Mouse (Mus musculus) 3T3-L1 (cell line): ENCODE measurements around the gene Cyb5b.
"Not testable (repeated sequence)": the region's sequence is repeated elsewhere in the genome, so short reads cannot be mapped to it uniquely, and the experiment has no call there.

ENCODE experiments used
- DNase-seq: peaks from one replicate; pipeline ENCODE4 v3.0.0-alpha.2; 2015; ENCODE audit warnings: low read depth, low spot score

The Cyb5b gene

DNA sequence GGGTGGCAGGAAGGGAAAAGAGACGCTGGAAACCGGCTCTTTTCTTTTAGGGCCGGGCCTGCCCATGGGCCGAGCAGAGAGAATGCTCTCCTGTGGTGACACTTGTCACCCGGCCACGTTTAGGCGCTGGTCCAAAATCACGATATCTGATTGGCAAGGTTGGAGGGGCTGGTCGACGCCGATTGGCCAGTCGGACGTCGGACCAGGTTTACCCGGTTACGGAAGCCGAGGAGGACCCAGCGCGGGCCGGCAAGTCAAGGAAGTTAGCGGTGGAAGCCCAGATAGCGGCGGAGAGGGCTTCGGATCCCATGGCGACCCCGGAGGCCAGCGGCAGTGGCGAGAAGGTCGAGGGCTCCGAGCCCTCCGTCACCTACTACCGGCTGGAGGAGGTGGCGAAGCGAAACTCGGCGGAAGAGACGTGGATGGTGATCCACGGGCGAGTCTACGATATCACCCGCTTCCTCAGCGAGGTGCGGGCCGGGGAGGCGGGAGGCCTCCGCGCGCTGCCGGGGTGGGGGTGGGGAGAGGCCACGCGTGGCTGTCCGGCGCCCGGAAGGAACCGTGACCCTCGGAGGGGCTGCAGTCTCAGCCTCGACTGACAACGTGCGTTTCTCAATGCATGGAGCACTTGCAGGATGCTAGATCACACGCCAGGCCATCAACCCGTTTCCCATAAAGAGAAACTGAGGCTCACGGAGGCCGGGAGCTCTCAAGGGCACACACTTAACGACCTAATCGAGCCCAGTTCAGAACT is at the start of gene Cyb5b:
Cyb5b (plus strand) TSS at position 237 of the 754 bp plus-strand sequence.
- DNase-seq = peak; percentile 86

GRCm38 (mm10) chr8:107104547-107104946 is 45.9 kb upstream of the Cyb5b start:
- DNase-seq = peak; percentile 91

DNA sequence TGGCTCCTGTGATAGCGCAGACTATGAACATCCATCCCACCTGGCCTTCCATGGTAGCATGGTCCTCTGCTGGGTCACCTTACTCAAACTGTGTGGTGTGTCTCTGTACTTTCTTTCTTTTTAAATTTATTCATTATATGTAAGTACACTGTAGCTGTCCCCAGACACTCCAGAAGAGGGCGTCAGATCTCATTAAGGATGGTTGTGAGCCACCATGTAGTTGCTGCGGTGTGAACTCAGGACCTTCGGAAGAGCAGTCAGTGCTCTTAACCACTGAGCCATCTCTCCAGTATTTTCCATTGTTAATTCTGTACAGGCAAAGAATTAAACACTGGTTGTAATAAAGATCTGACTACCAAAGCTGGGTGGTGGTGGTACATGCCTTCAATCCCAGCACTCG is 42.4 kb upstream of the Cyb5b start:
- DNase-seq = not testable (repeated sequence)

DNA sequence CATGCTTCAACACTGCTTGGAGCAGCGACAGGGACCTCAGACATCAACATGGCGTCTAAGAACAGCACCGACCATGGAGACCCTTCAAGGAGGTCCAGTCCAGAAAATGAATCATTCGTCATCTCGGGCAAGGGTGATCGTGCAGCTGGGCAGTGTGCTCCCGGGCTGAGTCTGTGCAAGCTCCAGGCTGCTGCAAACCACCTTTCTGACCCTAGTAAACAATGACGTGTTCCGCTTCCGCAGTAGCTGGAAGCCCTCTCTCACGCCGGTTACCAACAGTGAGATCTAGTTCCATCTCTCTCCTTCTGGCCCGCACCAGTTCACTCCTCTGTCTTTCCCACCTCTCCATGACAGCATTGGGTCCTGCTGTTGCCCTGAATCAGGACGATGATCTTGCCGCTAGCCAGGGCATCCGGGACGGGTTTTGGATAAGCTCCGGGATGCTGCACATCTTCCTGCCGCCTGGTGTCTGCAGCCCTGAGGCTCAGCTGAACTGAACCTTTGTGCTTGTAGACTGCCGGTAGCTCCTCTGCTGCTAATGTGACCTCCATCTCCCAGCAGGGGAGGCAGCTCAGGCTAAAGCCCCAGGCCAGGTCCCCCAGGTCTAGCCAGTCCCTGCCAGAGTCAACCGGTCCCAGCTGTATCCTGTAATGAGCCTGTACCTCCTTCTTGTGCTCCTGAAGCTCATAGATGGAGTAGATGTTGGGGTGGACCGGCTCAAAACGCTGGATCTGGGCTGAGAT is 41.3 kb upstream of the Cyb5b start:
- no peak for DNase-seq

DNA sequence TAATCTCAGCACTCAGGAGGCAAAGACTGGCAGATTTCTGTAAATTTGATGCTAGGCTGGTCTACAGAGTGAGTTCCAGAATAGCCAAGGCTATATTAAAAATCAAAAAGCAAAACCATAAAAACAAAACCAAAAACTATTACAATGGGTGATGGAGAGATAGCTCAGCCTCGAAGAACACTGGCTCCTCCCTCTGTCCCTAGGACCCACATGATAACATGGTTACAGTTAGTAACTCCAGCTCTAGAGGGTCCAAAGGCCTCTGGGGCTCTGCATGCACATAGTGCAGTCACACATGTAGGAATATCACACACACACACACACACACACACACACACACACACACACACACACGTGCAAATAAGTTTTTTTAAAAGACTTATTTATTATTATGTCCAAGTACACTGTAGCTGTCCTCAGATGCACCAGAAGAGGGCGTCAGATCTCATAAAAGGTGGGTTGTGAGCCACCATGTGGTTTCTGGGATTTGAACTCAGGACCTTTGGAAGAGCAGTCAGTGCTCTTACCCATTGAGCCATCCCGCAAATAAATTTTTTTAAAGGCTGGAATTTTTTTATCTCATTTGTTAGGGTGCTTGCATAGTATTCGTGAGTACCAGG is 40.5 kb upstream of the Cyb5b start:
- DNase-seq = no peak

- DNase-seq = no peak
Observed at GRCm38 (mm10) chr8:107110629-107111330, 39.7 kb upstream of the Cyb5b start.

DNA sequence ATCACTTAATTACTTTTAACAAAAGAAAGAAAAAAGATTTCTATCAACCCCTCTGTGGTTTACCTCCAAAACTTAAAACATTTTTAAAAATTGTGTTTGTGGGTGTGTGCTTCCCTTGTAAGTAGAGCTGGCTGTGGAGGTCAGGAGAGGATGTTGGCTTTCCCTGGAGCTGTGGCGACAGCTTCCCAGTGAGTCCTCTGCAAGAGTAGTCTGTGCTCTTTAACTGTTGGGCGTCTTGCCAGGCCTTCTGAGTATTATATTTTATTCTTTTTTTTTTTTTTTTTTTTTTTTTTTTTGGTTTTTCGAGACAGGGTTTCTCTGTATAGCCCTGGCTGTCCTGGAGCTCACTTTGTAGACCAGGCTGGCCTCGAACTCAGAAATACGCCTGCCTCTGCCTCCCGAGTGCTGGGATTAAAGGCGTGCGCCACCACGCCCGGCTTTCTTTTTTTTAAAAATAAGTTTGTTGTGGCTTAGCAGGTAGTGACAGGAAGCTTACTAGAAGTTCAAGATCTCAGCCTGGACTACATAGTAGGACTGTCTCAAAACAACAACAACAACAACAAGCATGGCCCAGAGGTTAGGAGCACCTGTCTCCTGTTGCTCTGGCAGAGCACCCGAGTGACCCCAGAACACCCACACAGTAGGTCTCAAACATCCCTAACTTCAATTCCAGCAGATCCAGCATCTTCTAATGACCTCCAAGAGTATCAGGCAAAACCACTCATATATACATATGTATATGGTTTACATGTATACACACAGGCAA is 38.9 kb upstream of the Cyb5b start:
- DNase-seq = peak; percentile 78

DNA sequence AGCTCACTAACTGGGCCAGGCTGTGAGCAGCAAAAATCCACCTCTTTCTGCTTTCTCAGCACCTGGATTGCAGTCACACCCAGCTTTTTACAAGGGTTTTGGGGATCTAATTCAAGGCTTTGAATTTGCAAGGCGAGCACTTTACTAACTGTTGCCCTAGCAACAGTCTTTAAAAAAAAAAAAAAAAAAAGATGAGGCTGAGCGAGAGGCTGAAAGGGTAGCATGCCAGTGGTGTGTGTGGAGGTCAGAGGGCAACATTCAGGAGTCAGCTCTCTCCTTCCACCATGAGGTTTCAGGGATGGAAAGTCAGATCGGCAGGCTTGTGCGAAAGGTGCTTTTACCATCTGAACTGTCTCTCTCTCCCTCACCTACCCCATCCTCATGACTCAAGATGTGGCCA is 37.2 kb upstream of the Cyb5b start:
- DNase-seq = no peak

DNA sequence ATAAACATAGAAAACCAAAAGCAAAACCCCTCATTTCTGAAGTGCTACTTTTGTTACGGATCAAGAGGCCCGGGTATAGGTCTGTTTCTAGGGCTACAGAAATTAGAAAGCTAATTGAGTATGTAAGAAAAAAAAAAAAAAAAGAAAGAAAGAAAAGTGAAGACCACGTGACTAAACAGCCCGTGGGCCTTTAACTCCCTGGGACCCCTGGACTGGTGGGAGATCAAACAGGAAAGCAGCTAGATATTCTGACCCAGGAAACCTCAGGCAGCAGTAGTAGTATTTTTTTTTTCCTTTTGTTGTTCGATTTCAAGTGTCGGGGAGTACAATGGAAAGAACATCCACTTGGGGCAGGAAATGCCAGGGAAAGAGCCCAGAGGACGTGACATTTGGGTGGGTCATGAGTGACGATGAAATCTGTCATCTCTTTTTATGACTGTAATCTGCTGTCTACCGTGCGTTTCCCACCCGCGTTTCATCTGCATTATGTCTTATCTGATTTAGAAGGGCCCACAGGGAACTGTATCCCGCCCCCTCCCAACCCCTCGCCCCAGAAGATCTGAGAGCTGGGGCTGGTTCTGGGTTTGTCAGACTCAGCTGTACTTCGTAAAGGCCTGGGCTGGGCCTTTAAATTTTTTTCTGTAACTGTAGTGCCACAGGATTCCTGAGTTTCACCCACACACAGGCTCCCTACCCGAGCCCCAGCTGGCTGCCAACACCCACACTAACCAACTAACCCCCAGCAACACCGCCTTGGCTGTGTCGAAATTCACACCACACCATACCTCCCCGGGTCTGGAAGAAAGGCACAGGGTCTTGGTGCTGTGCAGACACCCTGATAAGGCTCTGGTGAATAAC is 36.1 kb upstream of the Cyb5b start:
- DNase-seq = peak; percentile 65

DNA sequence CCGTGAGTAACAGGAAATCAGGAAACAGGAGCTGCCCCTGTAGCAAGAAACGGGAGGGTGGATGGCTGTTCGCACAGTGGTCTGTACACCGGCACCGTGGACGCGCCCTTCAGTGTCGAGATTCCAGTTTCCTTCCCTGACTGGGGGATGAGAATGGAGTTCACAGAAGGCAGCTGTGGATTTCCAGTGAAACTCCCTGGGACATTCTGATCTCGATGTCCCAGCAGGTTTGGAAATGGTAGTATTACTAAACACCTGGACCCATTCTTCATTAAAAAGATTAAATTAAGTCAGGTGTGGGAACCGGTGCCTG is 35.5 kb upstream of the Cyb5b start:
- DNase-seq = no peak

GRCm38 (mm10) chr8:107116023-107116422 is 34.4 kb upstream of the Cyb5b start:
- DNase-seq = peak; percentile 97

GRCm38 (mm10) chr8:107117019-107117418 is 33.4 kb upstream of the Cyb5b start:
- DNase-seq = peak; percentile 63

GRCm38 (mm10) chr8:107118803-107119233 is 31.6 kb upstream of the Cyb5b start:
- DNase-seq = no peak

DNA sequence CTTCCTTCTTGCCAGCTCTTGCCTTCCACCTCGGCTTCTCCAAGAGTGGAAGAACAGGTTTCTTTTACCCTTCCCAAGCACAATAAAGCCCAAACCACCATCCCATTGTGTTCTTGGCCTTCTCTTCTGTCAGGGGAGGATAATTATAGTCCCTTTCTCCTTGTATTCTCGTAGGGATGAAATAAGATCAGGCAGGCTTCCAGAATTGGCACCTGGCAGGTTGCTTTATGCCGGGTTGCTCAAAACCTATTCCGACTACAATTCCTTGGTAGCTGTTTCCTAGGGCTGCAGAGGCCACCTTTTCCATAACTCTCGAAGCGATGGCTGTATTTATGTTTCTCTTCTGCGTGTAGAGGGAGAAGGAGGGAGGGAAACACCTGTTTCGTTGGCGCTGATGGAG is 31.0 kb upstream of the Cyb5b start:
- no peak for DNase-seq

DNA sequence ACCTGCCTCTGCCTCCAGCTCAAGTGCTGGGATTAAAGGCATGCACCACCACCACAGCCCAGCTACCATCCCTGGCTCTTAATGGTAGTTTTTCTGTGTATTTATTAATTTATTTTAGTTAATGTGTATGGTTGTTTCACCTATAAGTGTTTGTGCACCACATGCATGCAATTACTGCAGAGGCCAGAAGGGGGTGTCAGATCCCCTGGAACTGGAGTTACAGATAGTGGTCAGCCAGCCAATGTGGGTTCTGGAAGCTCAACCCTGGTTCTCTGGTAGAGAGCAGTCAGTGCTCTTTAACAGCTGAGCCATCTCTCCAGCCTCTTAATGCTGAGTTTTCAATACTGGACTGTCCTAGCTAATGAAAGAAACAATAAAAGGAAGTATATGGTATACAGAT is 29.6 kb upstream of the Cyb5b start:
- no peak for DNase-seq

- DNase-seq = no peak
Observed at GRCm38 (mm10) chr8:107121681-107122291, 28.7 kb upstream of the Cyb5b start.

GRCm38 (mm10) chr8:107123063-107123614 is 27.3 kb upstream of the Cyb5b start:
- no peak for DNase-seq

DNA sequence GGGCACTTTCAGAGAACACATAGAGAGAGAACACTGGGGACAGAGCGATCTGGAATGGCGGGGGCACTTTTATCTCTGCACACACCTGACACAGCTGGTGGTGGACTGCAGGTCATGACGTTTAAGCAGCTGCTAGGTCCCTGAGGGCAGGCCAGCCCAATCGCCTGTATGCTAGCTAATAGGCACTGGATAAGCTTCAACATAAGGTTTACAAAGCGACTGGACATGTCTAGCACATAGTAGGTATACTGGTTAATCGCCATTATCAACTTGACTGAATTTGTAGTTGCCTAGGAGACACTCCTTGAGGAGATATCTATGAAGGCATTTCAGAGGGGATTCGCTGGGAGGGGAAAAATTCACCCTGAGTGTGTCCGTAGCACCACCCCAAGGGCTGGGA is 26.1 kb upstream of the Cyb5b start:
- no peak for DNase-seq

- DNase-seq = peak; percentile 85
Observed at GRCm38 (mm10) chr8:107129171-107130025, 21.0 kb upstream of the Cyb5b start.
